Mouse (Mus musculus) neural tube, embryonic 11.5 days (tissue): ENCODE data around the gene Atg4c. TPM values are rescaled to one million over a fixed set of nuclear protein-coding genes. Genes with fewer than 3 reads are reported as not detected.

Experiments
- ATAC-seq: fragments of 200-750 bp; cut with Nextera tagmentation; 2 replicates; pipeline ENCODE4 v1.8.0; 2017; ENCODE audit warnings: moderate number of reproducible peaks, mild to moderate bottlenecking, moderate TSS enrichment, moderate library complexity; ENCODE audit not compliant: insufficient read depth, low FRiP score, low TSS enrichment
- DNase-seq: peaks from one replicate; pipeline ENCODE4 v3.0.0-alpha.2; 2015; ENCODE audit warnings: low spot score
- H3K27ac ChIP-seq: fragments of 300-500 bp; sonication (generic); 2 replicates; pipeline ENCODE4 v1.5.1; 2014; ENCODE audit warnings: low read depth, mild to moderate bottlenecking, low read length
- H3K27me3 ChIP-seq: fragments of 300-500 bp; sonication (generic); 2 replicates; pipeline ENCODE4 v1.6.1; 2014; ENCODE audit warnings: mild to moderate bottlenecking, low read length, mixed read lengths; ENCODE audit not compliant: control insufficient read depth, insufficient read depth
- H3K36me3 ChIP-seq: fragments of 300-500 bp; sonication (generic); 2 replicates; pipeline ENCODE4 v1.6.1; 2014; ENCODE audit warnings: mild to moderate bottlenecking, low read length, moderate library complexity, mixed read lengths; ENCODE audit not compliant: control insufficient read depth, insufficient read depth
- H3K4me1 ChIP-seq: fragments of 300-500 bp; sonication (generic); 2 replicates; pipeline ENCODE4 v1.6.1; 2014; ENCODE audit warnings: low read length, mixed read lengths; ENCODE audit not compliant: control insufficient read depth, insufficient read depth
- H3K4me2 ChIP-seq: fragments of 300-500 bp; sonication (generic); 2 replicates; pipeline ENCODE4 v1.6.1; 2014; ENCODE audit warnings: low read depth, mild to moderate bottlenecking, moderate library complexity
- H3K4me3 ChIP-seq: fragments of 300-500 bp; sonication (generic); 2 replicates; pipeline ENCODE4 v1.5.1; 2014; ENCODE audit warnings: low read depth, low read length
- H3K9ac ChIP-seq: fragments of 300-500 bp; sonication (generic); 2 replicates; pipeline ENCODE4 v1.6.1; 2014; ENCODE audit warnings: mild to moderate bottlenecking, low read length
- H3K9me3 ChIP-seq: fragments of 300-500 bp; sonication (generic); 2 replicates; pipeline ENCODE4 v1.6.1; 2016; ENCODE audit warnings: low read length; ENCODE audit not compliant: control insufficient read depth
- WGBS: fragments of 180-500 bp; shearing (Covaris S2); extraction: QIAGEN DNeasy Blood & Tissue Kit; methylation state at CpG from one replicate; pipeline ENCODE4 v1.1.7; 2014; 5-methylcytosine and 5-hydroxymethylcytosine counted together
- polyA plus RNA-seq: library from polyadenylated mRNA; unstranded; fragments of >200 nt; fragmentation: Nextera tagmentation; extraction: Ambion mirVana; gene quantifications from 2 replicates; pipeline ENCODE4 v1.2.1, GENCODE M21; 2014

Gene Atg4c
- 14.7 and 17.2 TPM in 2 replicates for polyA plus RNA-seq

GRCm38 (mm10) chr4:99193810-99194582, at the start of gene Atg4c:
Atg4c (plus strand) TSS chr4:99193934.
- Histone ChIP-seq H3K4me2 (peak within 1 kb of the TSS; percentile 36), H3K4me1 (0 out of 2 replicates have a peak, but pooled peaks cover 2% of the 10 kb centered on the region), H3K9ac (peak within 1 kb of the TSS; percentile 56), H3K27me3 (no peaks in the 10 kb centered on the region), H3K36me3 (no peaks in the 10 kb centered on the region), H3K9me3 (no peaks in the 10 kb centered on the region), H3K27ac (peak within 1 kb of the TSS; percentile 69), H3K4me3 (peak within 1 kb of the TSS; percentile 46)
- peak; percentile 93 for DNase-seq
- peak; percentile 98 for ATAC-seq
- under 1% methylated on average over 50 of the region's 50 CpGs for WGBS

- 90% methylated on average over 4 of the region's 4 CpGs for WGBS
- Histone ChIP-seq H3K27me3 (no peaks in the 10 kb centered on the region), H3K9me3 (no peaks in the 10 kb centered on the region), H3K4me1 (no peaks in the 10 kb centered on the region), H3K27ac (no peak overlapping the region), H3K4me3 (no peak overlapping the region), H3K36me3 (no peaks in the 10 kb centered on the region), H3K9ac (no peak overlapping the region), H3K4me2 (no peak overlapping the region)
- no peak for ATAC-seq
- no peak for DNase-seq
Observed at GRCm38 (mm10) chr4:99151434-99151833, 42.3 kb upstream of the Atg4c start.

- 26% methylated on average over 4 of the region's 4 CpGs for whole genome bisulfite sequencing
- Histone ChIP-seq H3K9me3 (no peaks in the 10 kb centered on the region), H3K27me3 (no peaks in the 10 kb centered on the region), H3K4me3 (no peak overlapping the region), H3K4me2 (no peak overlapping the region), H3K27ac (no peak overlapping the region), H3K4me1 (no peaks in the 10 kb centered on the region), H3K36me3 (no peaks in the 10 kb centered on the region), H3K9ac (no peak overlapping the region)
- DNase-seq: no peak
- ATAC-seq: no peak
Observed at GRCm38 (mm10) chr4:99151885-99152558, 41.7 kb upstream of the Atg4c start.

GRCm38 (mm10) chr4:99156641-99157307, 37.0 kb upstream of the Atg4c start:
- no peaks in the 10 kb centered on the region for H3K9me3 ChIP-seq
- H3K4me2 ChIP-seq: no peak overlapping the region
- no peak overlapping the region for H3K27ac ChIP-seq
- H3K36me3 ChIP-seq: no peaks in the 10 kb centered on the region
- H3K4me3 ChIP-seq: no peak overlapping the region
- no peaks in the 10 kb centered on the region for H3K27me3 ChIP-seq
- ATAC-seq (no peak), DNase-seq (no peak)
- 66% methylated on average over 11 of the region's 11 CpGs for WGBS
- H3K4me1 ChIP-seq: no peaks in the 10 kb centered on the region
- no peak overlapping the region for H3K9ac ChIP-seq

- Histone ChIP-seq H3K9me3 (no peaks in the 10 kb centered on the region), H3K9ac (no peak overlapping the region), H3K36me3 (no peaks in the 10 kb centered on the region), H3K4me2 (no peak overlapping the region), H3K4me3 (no peak overlapping the region), H3K4me1 (no peaks in the 10 kb centered on the region), H3K27ac (no peak overlapping the region), H3K27me3 (no peaks in the 10 kb centered on the region)
- WGBS: 90% methylated on average over 5 of the region's 5 CpGs
- no peak for ATAC-seq
- DNase-seq: no peak
Observed at GRCm38 (mm10) chr4:99158495-99158894, 35.2 kb upstream of the Atg4c start.

- Histone ChIP-seq H3K36me3 (no peaks in the 10 kb centered on the region), H3K9ac (no peak overlapping the region), H3K4me2 (no peak overlapping the region), H3K27ac (no peak overlapping the region), H3K4me1 (no peaks in the 10 kb centered on the region), H3K4me3 (no peak overlapping the region), H3K9me3 (no peaks in the 10 kb centered on the region), H3K27me3 (no peaks in the 10 kb centered on the region)
- DNase-seq: peak; percentile 27
- 11% methylated on average over 3 of the region's 3 CpGs for WGBS
- ATAC-seq: no peak
Observed at GRCm38 (mm10) chr4:99160414-99160813, 33.3 kb upstream of the Atg4c start.

GRCm38 (mm10) chr4:99160899-99161298, 32.8 kb upstream of the Atg4c start:
- 41% methylated on average over 5 of the region's 5 CpGs for WGBS
- Histone ChIP-seq H3K36me3 (no peaks in the 10 kb centered on the region), H3K9ac (no peak overlapping the region)

GRCm38 (mm10) chr4:99161457-99161971, 32.2 kb upstream of the Atg4c start:
- H3K4me1 ChIP-seq: no peaks in the 10 kb centered on the region
- WGBS: 13% methylated on average over 6 of the region's 6 CpGs
- no peak overlapping the region for H3K9ac ChIP-seq
- ATAC-seq: no peak
- H3K27ac ChIP-seq: no peak overlapping the region
- H3K27me3 ChIP-seq: no peaks in the 10 kb centered on the region
- H3K9me3 ChIP-seq: no peaks in the 10 kb centered on the region
- DNase-seq: no peak
- no peaks in the 10 kb centered on the region for H3K36me3 ChIP-seq
- no peak overlapping the region for H3K4me2 ChIP-seq
- H3K4me3 ChIP-seq: no peak overlapping the region

More at GRCm38 (mm10) chr4:99160899-99161298, 32.8 kb upstream of the Atg4c start:
- H3K27me3 ChIP-seq: no peaks in the 10 kb centered on the region
- DNase-seq: no peak
- H3K27ac ChIP-seq: no peak overlapping the region
- H3K4me3 ChIP-seq: no peak overlapping the region
- H3K9me3 ChIP-seq: no peaks in the 10 kb centered on the region
- H3K4me2 ChIP-seq: no peak overlapping the region
- no peak for ATAC-seq
- H3K4me1 ChIP-seq: no peaks in the 10 kb centered on the region
